Mouse (Mus musculus): Measurements from ENCODE around the gene Gimap7.

Gimap7 gene

GRCm38 (mm10) chr6:48689320-48689719 lies 29.1 kb upstream of the Gimap7 start:
- DNase-seq (ENCODE audit: low read depth, low spot score), result no peak

DNA sequence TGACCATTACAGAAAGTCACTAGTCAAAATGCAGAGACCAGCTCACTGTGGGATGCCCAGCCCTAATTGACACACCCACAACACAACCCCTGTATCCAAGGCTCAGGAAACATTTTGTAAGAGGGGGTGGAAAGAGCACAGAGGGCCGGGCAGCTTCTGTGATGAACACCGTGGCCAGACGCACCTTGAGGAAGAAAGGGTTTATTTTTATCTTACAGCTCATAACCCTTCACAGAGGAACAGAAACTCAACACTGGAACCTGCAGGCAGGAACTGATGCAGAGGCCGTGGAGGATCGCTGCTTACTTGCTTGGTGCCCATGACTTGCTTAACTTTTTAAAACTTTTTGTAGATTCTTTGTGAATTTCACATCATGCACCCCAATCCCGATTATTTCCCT lies 25.5 kb upstream of the Gimap7 start:
- no peak for DNase-seq (ENCODE audit: low read depth, low spot score)

DNA sequence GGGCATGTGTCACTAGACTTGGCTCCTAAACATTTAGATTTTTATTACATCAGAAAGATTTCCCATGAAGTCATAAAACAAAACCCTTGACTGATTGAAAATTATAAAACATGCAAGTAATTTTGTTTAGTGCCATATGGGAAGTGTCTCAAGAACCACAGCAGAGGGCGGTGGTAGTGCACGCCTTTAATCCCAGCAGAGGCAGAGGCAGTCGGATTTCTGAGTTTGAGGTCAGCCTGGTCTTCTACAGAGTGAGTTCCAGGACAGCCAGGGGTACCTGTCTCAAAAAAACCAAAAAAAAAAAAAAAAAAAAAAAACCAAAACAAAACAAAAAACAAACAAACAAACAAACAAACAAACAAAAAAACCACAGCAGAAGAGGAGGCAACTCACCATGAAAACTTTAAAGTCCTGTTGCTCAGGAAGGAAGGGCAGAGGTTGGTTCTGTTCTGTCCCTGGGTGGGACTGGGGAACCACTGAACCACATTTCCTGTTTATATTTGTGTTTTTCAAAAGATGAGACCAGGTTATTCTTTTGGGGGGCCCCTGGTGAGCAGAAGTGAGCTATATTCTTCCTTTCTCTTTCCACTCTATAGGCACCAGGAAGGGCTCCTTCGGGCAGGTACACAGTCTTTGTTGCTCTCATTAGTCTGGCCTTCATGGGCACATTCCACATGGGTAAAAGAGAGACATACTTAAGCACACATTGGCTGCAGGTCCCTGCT lies 21.4 kb upstream of the Gimap7 start:
- no peak for DNase-seq (ENCODE audit: low read depth, low spot score)

DNA sequence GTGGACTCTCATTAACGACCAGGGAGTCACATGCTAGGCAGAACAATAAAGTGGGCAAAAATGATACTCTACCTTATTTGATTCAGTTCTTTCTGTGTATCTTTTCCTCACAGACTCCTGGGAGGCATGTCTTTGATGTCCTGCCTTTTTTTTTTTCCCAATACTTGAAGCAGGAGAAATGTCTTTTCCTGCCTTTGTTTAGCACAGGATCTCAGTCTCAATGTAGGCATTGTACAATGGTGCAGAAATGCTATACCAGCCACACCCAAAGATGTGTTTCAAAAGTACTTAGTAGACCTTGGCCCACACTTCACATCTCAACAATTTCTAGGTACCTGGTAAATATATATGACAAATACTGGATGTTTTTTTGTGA lies 20.9 kb upstream of the Gimap7 start:
- DNase-seq (ENCODE audit: low read depth, low spot score), result no peak

DNA sequence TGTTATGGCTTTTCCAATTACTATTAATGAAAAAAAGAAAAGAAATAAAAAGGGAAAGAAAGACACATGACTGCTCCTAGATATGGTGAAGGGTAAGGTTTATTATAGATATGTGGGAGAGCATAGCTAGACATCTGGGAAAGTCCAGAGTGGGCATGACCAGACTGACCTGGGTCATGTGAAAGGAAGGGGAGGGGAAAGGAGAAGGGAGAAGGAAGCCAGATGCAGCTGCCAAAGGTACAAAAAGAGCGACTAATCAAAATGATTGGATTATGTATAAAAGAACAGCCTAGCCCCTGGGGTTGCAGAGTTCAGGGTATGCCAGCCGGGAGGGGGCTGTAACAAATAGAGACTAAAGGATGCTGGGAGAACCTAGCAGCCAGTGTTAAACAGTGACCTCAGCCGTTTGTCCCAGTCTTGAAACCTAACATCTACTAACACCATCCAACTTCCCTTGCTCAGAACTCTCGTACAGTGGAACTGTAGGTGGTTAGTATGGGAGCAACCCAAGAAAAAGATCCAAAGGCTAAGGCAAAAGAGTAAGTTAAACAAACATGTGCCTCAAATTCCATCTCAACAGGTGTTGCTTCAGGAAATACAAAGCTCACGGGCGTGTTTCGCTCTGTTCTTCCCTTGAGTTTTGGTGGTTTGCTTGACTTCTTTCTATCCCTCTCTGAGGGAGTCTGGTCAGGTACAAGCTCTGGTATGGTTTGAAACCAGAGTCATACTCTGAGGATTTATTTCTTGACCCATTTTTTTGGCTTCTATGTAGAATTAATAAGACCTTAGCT lies 20.2 kb upstream of the Gimap7 start:
- no peak for DNase-seq (ENCODE audit: low read depth, low spot score)

GRCm38 (mm10) chr6:48698888-48699287 lies 19.5 kb upstream of the Gimap7 start:
- DNase-seq (ENCODE audit: low read depth, low spot score), result no peak

DNA sequence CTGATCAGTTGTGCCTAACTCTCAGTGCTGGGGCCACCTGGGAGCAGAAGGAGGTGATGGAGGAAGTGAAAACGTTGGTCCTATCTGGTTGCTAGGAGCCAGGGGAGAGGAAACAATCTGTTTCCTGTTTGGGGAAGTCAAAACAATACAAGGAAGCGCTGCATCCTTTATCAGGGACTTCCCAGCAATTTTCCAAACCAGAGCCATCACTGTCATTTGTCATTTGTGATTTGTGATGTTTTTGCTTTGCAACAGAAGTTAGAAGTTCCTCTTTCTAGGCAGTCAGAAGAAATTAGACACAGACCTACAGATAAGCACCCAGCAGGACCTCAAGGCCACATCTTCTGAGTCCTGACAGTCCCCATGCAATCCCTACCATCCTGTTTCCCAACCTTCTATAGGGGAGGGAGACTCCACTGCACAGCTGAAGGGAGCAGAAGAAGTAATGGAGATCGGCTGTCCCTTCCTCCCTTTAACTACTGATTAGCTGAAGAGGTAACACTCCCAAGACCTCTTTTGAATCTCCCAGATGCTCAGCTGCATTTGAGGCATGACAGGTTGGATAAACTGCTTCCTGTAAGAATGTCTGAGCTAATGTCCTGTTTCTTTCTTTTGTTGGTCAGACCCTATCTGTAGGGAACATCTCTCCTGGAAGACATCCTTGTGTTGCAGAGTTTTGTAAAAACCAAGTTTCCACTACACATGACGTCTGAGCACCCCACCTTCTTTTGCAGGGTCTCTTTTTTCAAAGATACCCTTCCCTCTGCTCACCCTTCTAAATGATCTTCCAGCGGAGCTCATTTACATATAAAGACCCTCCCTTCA lies 18.0 kb upstream of the Gimap7 start:
- DNase-seq (ENCODE audit: low read depth, low spot score), result no peak

DNA sequence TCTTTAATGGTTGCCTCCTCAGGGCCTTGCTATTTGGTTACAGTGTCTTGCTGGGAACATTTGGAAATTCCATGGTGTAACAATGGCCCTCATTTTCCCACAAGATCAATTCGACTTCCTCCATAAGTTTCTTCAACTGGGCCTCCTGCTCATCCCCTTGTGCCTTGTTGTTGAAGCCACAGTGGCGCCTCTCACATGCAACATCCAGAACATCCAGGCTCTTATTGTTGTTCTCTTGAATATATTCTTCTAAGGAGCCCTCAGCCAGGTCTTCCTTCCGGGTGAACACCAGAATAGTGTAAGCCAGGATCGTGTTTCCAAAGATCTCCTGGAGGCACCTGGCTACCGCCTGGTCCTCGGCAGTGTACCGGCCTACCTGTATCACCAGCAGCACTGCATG lies 16.3 kb upstream of the Gimap7 start:
- no peak for DNase-seq (ENCODE audit: low read depth, low spot score)

DNA sequence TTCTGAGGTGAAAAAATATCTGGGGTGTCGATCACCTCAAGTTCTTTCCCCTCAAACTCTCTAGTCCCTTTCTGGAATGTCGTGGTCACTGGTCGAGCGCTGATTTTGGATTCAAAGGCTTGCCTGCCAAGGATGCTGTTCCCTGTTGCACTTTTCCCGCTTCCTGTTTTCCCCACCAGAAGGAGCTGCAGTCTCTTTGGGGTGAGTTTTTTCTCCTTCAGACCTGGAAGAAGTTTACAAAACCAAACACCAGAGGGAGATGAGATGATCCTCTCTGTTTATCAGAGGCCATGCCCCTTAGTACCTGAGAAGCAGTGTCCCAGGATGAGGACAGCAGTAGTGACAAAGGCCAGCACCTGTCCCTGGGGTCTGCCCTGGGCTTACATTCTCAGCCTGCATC lies 15.8 kb upstream of the Gimap7 start:
- no peak for DNase-seq (ENCODE audit: low read depth, low spot score)

- DNase-seq (ENCODE audit: low read depth, low spot score), result no peak
Measured at GRCm38 (mm10) chr6:48704146-48704545, 14.3 kb upstream of the Gimap7 start.

- DNase-seq (ENCODE audit: low read depth, low spot score), result no peak
Measured at GRCm38 (mm10) chr6:48706130-48706529, 12.3 kb upstream of the Gimap7 start.

DNA sequence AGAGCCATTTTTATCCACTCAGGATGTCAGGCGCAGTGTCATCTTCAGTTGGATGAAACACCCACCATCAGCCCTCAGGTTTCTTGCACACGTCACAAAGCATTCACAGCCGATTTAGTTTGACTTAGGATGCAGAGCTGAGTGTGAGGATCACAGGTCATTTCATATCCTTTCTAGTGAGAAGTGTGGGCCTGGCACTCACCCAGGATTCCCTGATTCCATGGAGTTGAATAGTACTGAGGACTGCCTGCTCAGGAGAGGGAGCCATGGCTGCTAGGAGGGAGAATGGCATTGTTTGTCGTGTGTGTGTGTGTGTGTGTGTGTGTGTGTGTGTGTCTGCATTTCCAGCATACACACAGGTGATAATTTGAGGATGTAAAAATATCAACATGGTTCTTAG lies 1.9 kb downstream of the Gimap7 start:
- no peak for DNase-seq (ENCODE audit: low read depth, low spot score)

- no peak for DNase-seq (ENCODE audit: low read depth, low spot score)
Measured at GRCm38 (mm10) chr6:48723468-48723867, 5.0 kb downstream of the Gimap7 start.

GRCm38 (mm10) chr6:48725476-48725875 lies 7.1 kb downstream of the Gimap7 start:
- DNase-seq (ENCODE audit: low read depth, low spot score), result no peak

DNA sequence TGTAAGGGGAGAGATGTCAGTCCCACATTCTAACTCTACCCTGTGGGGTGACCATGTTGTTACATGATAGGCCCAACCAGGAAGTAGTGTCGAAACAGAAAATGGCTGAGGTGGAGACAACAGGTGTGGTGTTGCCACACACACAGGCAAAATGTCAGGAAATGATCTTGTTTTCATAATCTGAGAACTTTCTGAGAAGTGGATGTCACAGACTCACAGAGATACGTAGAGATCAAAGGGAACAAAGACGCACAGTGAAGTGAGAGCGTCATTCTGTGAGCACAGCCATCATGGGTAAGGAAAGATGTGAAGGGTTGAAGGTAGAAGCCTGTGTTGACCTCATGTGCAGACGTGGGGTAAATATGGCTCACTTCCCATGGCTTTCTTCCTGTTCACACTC lies 9.3 kb downstream of the Gimap7 start:
- no peak for DNase-seq (ENCODE audit: low read depth, low spot score)

GRCm38 (mm10) chr6:48732864-48733304 lies 14.5 kb downstream of the Gimap7 start:
- DNase-seq (ENCODE audit: low read depth, low spot score), result no peak

GRCm38 (mm10) chr6:48733660-48734059 lies 15.2 kb downstream of the Gimap7 start:
- DNase-seq (ENCODE audit: low read depth, low spot score), result no peak

DNA sequence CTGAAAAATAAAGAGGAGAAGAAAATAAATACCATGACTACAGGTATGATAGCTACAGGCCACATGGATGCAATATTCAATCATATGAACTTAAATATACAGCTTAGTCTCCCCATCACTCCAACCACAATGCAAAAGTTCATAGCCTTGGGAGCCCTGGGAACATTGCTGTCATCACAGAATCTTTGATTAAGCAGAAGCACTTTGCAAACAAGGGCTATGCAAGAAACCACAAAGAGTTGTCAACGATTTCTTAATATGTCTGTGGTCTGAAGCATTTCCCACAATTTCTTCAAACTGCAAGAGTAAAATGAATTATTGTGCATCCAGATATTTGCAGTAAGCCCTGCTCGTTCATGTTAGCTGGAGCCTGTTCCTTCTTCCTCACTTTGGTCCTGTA lies 18.6 kb downstream of the Gimap7 start:
- DNase-seq (ENCODE audit: low read depth, low spot score), result no peak

DNA sequence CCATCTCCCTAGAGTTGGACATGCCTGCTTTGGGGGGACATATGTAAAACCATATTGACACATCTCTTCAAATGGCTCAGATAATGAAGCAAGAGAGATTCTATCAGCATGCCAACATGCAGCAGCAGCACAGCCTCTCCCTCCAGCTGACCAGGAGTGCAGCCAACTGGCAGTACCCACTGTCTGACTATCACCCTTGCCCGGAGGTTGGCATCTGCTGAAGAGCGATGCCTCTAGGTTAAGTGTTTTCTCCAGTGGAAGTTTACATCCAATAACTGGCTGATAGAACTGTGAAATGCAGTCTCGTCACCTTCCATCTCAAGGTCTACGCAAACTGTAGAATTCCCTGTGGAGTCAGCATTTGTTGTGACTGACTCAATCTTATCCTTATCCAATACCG lies 19.3 kb downstream of the Gimap7 start:
- no peak for DNase-seq (ENCODE audit: low read depth, low spot score)

- no peak for DNase-seq (ENCODE audit: low read depth, low spot score)
Measured at GRCm38 (mm10) chr6:48738961-48739779, 20.7 kb downstream of the Gimap7 start, which contains the start of gene Gimap1. Gimap1 (plus strand) TSS chr6:48739054.

DNA sequence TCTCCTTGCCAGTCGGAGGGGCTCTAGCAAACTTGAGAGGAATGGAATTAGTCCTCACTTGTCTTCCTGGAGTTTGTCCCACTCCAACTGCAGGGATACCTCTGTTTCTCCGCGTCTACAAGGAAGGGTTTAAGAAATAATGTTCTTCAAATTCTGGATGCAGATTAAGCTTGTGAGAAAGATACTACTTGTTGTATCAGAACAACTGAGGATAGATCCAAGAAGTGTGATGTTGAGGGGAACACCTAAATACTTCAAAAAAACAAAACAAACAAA lies 21.3 kb downstream of the Gimap7 start:
- no peak for DNase-seq (ENCODE audit: low read depth, low spot score)
